Mouse (Mus musculus): ENCODE data around the gene Utp6. TPM values are rescaled to one million over a fixed set of nuclear protein-coding genes. Genes with fewer than 3 reads are reported as not detected.
"Not testable (repeated sequence)": the region's sequence is repeated elsewhere in the genome, so short reads cannot be mapped to it uniquely, and the experiment has no call there.

Utp6 gene
- 10 to 100 TPM; 24.6 to 29.1 TPM for total RNA-seq (2021)

GRCm38 (mm10) chr11:79962125-79962876 lies at the start of gene Utp6:
Gene Utp6, minus strand, starts transcription at chr11:79962390.
- intact Hi-C loops (cut with DNase I): loop anchor here (2.0 kb wide), 1 partner anchor 30 kb away; the partner anchor contains the start of gene Suz12
- DNase-seq (ENCODE audit: low spot score in 2 of 2): peak; percentile 97 to 98

GRCm38 (mm10) chr11:79994271-79994988 lies 32.2 kb upstream of the Utp6 start:
- DNase-seq (ENCODE audit: low spot score in 2 of 2): no peak
- intact Hi-C loops (cut with DNase I): no loop called here

GRCm38 (mm10) chr11:79993356-79994270 lies 31.4 kb upstream of the Utp6 start:
- intact Hi-C loops (cut with DNase I): loop anchor here (2.0 kb wide), 1 partner anchor 31 kb away; the partner anchor contains the start of gene Utp6
- DNase-seq (ENCODE audit: low spot score in 2 of 2): no peak

- DNase-seq (ENCODE audit: low spot score in 2 of 2): peak; percentile 92 to 95
- intact Hi-C loops (cut with DNase I): loop anchor here (2.0 kb wide), 1 partner anchor 30 kb away; the partner anchor contains the start of gene Utp6
Observed at GRCm38 (mm10) chr11:79992592-79993355, 30.6 kb upstream of the Utp6 start, which contains the start of gene Suz12. Gene Suz12, plus strand, starts transcription at chr11:79993106.

- intact Hi-C loops (cut with DNase I): loop anchor here (2.0 kb wide), 1 partner anchor 29 kb away; the partner anchor contains the start of gene Utp6
- peak in 1 of 2 experiments; percentile 7 for DNase-seq (ENCODE audit: low spot score in 2 of 2)
Observed at GRCm38 (mm10) chr11:79992035-79992591, 29.9 kb upstream of the Utp6 start.

- intact Hi-C loops (cut with DNase I): no loop called here
- no peak for DNase-seq (ENCODE audit: low spot score in 2 of 2)
Observed at GRCm38 (mm10) chr11:79991600-79991999, 29.4 kb upstream of the Utp6 start.

GRCm38 (mm10) chr11:79990120-79990519 lies 27.9 kb upstream of the Utp6 start:
- DNase-seq (ENCODE audit: low spot score in 2 of 2): no peak
- intact Hi-C loops (cut with DNase I): no loop called here

GRCm38 (mm10) chr11:79987896-79988295 lies 25.7 kb upstream of the Utp6 start:
- no peak for DNase-seq (ENCODE audit: low spot score in 2 of 2)

GRCm38 (mm10) chr11:79986886-79987285 lies 24.7 kb upstream of the Utp6 start:
- intact Hi-C loops (cut with DNase I): no loop called here
- no peak for DNase-seq (ENCODE audit: low spot score in 2 of 2)

More at GRCm38 (mm10) chr11:79987896-79988295, 25.7 kb upstream of the Utp6 start:
- intact Hi-C loops (cut with DNase I): no loop called here

- DNase-seq (ENCODE audit: low spot score in 2 of 2); intact Hi-C loops (cut with DNase I): not testable (repeated sequence)
Observed at GRCm38 (mm10) chr11:79977747-79978146, 15.6 kb upstream of the Utp6 start.

- DNase-seq (ENCODE audit: low spot score in 2 of 2); intact Hi-C loops (cut with DNase I): not testable (repeated sequence)
Observed at GRCm38 (mm10) chr11:79977061-79977460, 14.9 kb upstream of the Utp6 start.

- intact Hi-C loops (cut with DNase I); DNase-seq (ENCODE audit: low spot score in 2 of 2): not testable (repeated sequence)
Observed at GRCm38 (mm10) chr11:79976645-79977044, 14.5 kb upstream of the Utp6 start.

- intact Hi-C loops (cut with DNase I): no loop called here
- no peak for DNase-seq (ENCODE audit: low spot score in 2 of 2)
Observed at GRCm38 (mm10) chr11:79976222-79976621, 14.0 kb upstream of the Utp6 start.

GRCm38 (mm10) chr11:79975377-79975776 lies 13.2 kb upstream of the Utp6 start:
- no peak for DNase-seq (ENCODE audit: low spot score in 2 of 2)
- intact Hi-C loops (cut with DNase I): no loop called here

GRCm38 (mm10) chr11:79973626-79974476 lies 11.7 kb upstream of the Utp6 start:
- intact Hi-C loops (cut with DNase I): no loop called here
- peak; percentile 8 to 12 for DNase-seq (ENCODE audit: low spot score in 2 of 2)

GRCm38 (mm10) chr11:79973133-79973532 lies 10.9 kb upstream of the Utp6 start:
- no peak for DNase-seq (ENCODE audit: low spot score in 2 of 2)
- intact Hi-C loops (cut with DNase I): no loop called here

- no peak for DNase-seq (ENCODE audit: low spot score in 2 of 2)
- intact Hi-C loops (cut with DNase I): no loop called here
Observed at GRCm38 (mm10) chr11:79967752-79968151, 5.6 kb upstream of the Utp6 start.
